Mouse (Mus musculus): ENCODE data around the gene Btg1. TPM values are rescaled to one million over a fixed set of nuclear protein-coding genes. Genes with fewer than 3 reads are reported as not detected.

Btg1 gene
- polyA plus RNA-seq, 1 experiment from 2014 or later: 46.5 TPM

DNA sequence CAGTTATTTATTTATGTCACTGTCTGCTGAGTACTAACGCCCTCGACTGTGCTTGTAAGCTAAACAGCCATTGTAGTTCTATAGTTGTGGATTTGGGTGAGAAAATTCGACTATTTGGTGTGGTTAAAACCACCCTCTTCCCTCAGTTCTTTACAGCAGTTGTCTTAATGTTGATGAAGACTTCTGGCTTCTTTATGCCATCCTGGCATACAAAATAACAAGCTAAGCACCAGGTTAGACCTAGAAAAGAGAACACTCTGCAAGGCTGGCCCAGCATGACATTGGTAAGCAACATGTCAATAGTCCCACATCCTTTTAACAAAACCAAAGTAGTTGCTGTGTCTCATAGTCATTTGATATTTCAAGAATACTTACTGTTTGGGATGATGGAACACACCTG is 14.5 kb upstream of the Btg1 start:
- 78% methylated on average over 3 of the region's 3 CpGs for WGBS
- no peak overlapping the region for H3K4me2 ChIP-seq (ENCODE audit: low read length)
- no peaks in the 10 kb centered on the region for H3K36me3 ChIP-seq (ENCODE audit: control insufficient read depth, insufficient read depth, low read length)
- H3K4me1 ChIP-seq (ENCODE audit: control insufficient read depth, insufficient read depth, low read length): no peaks in the 10 kb centered on the region
- H3K9ac ChIP-seq (ENCODE audit: low read depth, low read length): no peak overlapping the region
- no peak overlapping the region for H3K27ac ChIP-seq (ENCODE audit: low read length)
- H3K4me3 ChIP-seq (ENCODE audit: low read depth, low read length): no peak overlapping the region
- H3K27me3 ChIP-seq (ENCODE audit: control insufficient read depth, insufficient read depth, low read depth, low read length): no peaks in the 10 kb centered on the region
- no peaks in the 10 kb centered on the region for H3K9me3 ChIP-seq (replicated peaks; ENCODE audit: control insufficient read depth, low read length, poor library complexity, severe bottlenecking)
- no peak for ATAC-seq

- Histone ChIP-seq H3K9ac (ENCODE audit: low read depth, low read length) (no peak overlapping the region), H3K9me3 (replicated peaks; ENCODE audit: control insufficient read depth, low read length, poor library complexity, severe bottlenecking) (no peaks in the 10 kb centered on the region), H3K27me3 (ENCODE audit: control insufficient read depth, insufficient read depth, low read depth, low read length) (no peaks in the 10 kb centered on the region), H3K4me1 (ENCODE audit: control insufficient read depth, insufficient read depth, low read length) (no peaks in the 10 kb centered on the region), H3K27ac (ENCODE audit: low read length) (no peak overlapping the region), H3K36me3 (ENCODE audit: control insufficient read depth, insufficient read depth, low read length) (no peaks in the 10 kb centered on the region), H3K4me3 (ENCODE audit: low read depth, low read length) (no peak overlapping the region), H3K4me2 (ENCODE audit: low read length) (no peak overlapping the region)
- WGBS: 90% methylated on average over 1 of the region's 1 CpGs
- ATAC-seq: no peak
Observed at GRCm38 (mm10) chr10:96605168-96605567, 11.6 kb upstream of the Btg1 start.

DNA sequence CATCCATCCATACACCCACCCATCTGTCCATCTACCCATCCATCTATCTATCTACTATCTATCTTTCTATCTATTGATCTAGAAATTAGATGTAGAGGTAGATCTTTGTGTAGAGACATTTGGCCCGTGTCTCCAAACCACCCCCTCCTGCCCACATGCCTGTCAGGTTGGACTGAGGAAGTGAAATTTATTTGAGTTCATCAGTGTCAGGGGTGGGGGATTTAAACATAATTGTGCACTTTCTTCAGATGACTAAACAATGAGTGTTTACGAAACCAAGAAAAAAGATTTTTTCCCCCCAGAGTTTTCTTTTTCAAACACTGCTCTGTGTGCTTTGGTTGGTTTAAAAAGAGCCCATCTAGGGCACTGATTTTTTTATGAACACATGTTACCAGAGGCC is 10.9 kb upstream of the Btg1 start:
- Histone ChIP-seq H3K9ac (ENCODE audit: low read depth, low read length) (no peak overlapping the region), H3K4me2 (ENCODE audit: low read length) (no peak overlapping the region), H3K27ac (ENCODE audit: low read length) (no peak overlapping the region), H3K9me3 (replicated peaks; ENCODE audit: control insufficient read depth, low read length, poor library complexity, severe bottlenecking) (no peaks in the 10 kb centered on the region), H3K4me1 (ENCODE audit: control insufficient read depth, insufficient read depth, low read length) (no peaks in the 10 kb centered on the region), H3K27me3 (ENCODE audit: control insufficient read depth, insufficient read depth, low read depth, low read length) (no peaks in the 10 kb centered on the region), H3K36me3 (ENCODE audit: control insufficient read depth, insufficient read depth, low read length) (no peaks in the 10 kb centered on the region), H3K4me3 (ENCODE audit: low read depth, low read length) (no peak overlapping the region)
- WGBS: 84% methylated on average over 2 of the region's 2 CpGs
- ATAC-seq: no peak

GRCm38 (mm10) chr10:96607617-96608185 is 9.1 kb upstream of the Btg1 start:
- H3K36me3 ChIP-seq (ENCODE audit: control insufficient read depth, insufficient read depth, low read length): no peaks in the 10 kb centered on the region
- no peak for ATAC-seq
- H3K9me3 ChIP-seq (replicated peaks; ENCODE audit: control insufficient read depth, low read length, poor library complexity, severe bottlenecking): no peaks in the 10 kb centered on the region
- no peaks in the 10 kb centered on the region for H3K4me1 ChIP-seq (ENCODE audit: control insufficient read depth, insufficient read depth, low read length)
- 86% methylated on average over 4 of the region's 4 CpGs for WGBS
- no peak overlapping the region for H3K27ac ChIP-seq (ENCODE audit: low read length)
- no peak overlapping the region for H3K4me3 ChIP-seq (ENCODE audit: low read depth, low read length)
- no peaks in the 10 kb centered on the region for H3K27me3 ChIP-seq (ENCODE audit: control insufficient read depth, insufficient read depth, low read depth, low read length)
- H3K9ac ChIP-seq (ENCODE audit: low read depth, low read length): no peak overlapping the region
- no peak overlapping the region for H3K4me2 ChIP-seq (ENCODE audit: low read length)

DNA sequence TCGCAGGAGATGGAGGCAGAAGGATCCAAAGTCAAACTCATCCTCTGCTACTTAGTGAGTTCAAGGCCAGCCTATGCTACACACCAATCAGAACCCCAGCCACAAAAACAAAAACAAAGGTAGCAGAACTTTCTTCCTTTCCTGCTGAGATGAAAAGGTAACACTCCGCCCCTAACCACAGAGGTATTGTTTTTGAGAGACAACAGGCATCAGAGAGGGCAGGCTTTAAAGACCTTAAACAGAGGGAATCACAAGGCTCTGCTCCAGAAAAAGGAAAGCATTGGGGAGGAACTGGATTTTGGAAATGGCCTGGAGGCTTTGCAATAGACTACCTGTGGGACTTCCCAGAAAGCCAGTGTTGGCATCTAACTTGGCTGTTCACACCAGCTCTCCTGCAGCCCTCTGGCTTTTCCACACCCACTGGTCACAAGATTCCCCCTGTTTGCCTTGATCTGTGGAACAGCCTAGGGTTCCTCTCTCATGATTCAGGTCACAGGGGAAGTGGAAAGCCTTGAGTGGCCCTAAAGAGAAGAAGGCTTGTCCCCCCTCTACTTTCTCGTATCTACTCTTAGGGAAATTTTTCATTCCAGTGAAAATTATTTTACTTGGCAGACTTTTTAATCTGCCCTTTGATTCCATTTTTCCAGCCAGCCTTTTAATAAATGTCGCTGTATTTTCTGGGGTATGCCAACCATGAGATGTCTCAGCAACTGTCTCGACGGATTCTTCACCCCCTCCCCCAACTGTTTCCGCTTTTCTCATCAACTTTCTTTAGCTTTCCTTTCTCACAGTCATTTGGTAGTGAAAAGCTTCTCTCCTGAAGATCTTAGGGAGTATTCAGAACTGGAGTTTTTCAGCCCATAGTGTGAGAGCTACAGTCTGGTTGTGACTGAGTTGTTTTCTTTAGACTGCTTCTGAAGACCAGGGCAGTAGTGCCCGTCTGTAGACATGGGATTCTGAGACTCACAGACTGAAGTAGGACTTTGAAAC is 7.2 kb upstream of the Btg1 start:
- WGBS: 89% methylated on average over 8 of the region's 8 CpGs
- no peak overlapping the region for H3K4me3 ChIP-seq (ENCODE audit: low read depth, low read length)
- H3K4me1 ChIP-seq (ENCODE audit: control insufficient read depth, insufficient read depth, low read length): no peaks in the 10 kb centered on the region
- ATAC-seq: no peak
- no peaks in the 10 kb centered on the region for H3K36me3 ChIP-seq (ENCODE audit: control insufficient read depth, insufficient read depth, low read length)
- H3K9ac ChIP-seq (ENCODE audit: low read depth, low read length): no peak overlapping the region
- H3K9me3 ChIP-seq (replicated peaks; ENCODE audit: control insufficient read depth, low read length, poor library complexity, severe bottlenecking): no peaks in the 10 kb centered on the region
- H3K27ac ChIP-seq (ENCODE audit: low read length): no peak overlapping the region
- H3K4me2 ChIP-seq (ENCODE audit: low read length): no peak overlapping the region
- no peaks in the 10 kb centered on the region for H3K27me3 ChIP-seq (ENCODE audit: control insufficient read depth, insufficient read depth, low read depth, low read length)

GRCm38 (mm10) chr10:96616001-96616708 is 651 bp upstream of the Btg1 start:
- Histone ChIP-seq H3K4me2 (ENCODE audit: low read length) (peak overlapping the region; percentile 63), H3K27me3 (ENCODE audit: control insufficient read depth, insufficient read depth, low read depth, low read length) (no peaks in the 10 kb centered on the region), H3K4me1 (ENCODE audit: control insufficient read depth, insufficient read depth, low read length) (peaks cover 9% of the 10 kb centered on the region; the same call in 1 of the 2 replicates), H3K4me3 (ENCODE audit: low read depth, low read length) (peak overlapping the region; percentile 97), H3K27ac (ENCODE audit: low read length) (peak overlapping the region; percentile 97), H3K36me3 (ENCODE audit: control insufficient read depth, insufficient read depth, low read length) (no peaks in the 10 kb centered on the region), H3K9me3 (replicated peaks; ENCODE audit: control insufficient read depth, low read length, poor library complexity, severe bottlenecking) (no peaks in the 10 kb centered on the region), H3K9ac (ENCODE audit: low read depth, low read length) (peak overlapping the region; percentile 78)
- ATAC-seq: no peak
- 2% methylated on average over 23 of the region's 24 CpGs for WGBS

DNA sequence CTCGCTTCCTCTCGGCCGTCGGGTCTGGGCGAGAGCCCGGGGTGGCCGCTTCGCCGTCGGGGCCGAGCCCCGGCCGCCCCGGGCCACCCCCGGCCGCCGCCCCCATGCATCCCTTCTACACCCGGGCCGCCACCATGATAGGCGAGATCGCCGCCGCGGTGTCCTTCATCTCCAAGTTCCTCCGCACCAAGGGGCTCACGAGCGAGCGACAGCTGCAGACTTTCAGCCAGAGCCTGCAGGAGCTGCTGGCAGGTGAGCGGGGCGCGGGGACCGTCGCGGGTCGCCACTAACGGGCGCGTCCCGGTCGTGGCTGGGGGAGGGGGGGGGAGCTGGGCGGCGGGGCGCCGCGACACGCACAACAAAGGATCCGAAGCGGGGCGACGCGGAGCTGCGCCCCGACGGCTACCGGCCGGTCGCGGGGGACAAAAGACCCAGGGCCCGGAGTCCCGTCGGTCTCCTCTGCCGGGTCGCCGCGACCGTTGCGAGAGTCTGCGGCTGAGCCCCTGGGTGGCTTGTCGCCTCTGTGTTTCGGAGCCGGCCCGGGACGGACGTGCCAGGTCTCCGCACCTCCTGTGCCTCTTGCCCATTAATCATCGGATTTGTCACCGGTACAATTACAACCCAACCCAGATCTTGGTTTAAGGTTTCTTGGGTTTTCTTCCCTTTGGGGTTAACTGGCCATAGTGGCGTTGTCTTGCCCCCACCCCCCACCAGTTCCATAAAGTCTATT is 580 bp downstream of the Btg1 start:
- ATAC-seq: peak; percentile 62
- peak overlapping the region; percentile 97 for H3K27ac ChIP-seq (ENCODE audit: low read length)
- WGBS: under 1% methylated on average over 71 of the region's 78 CpGs
- peak overlapping the region; percentile 99 for H3K9ac ChIP-seq (ENCODE audit: low read depth, low read length)
- no peaks in the 10 kb centered on the region for H3K36me3 ChIP-seq (ENCODE audit: control insufficient read depth, insufficient read depth, low read length)
- H3K4me3 ChIP-seq (ENCODE audit: low read depth, low read length): peak overlapping the region; percentile 97
- peak overlapping the region; percentile 43 for H3K4me2 ChIP-seq (ENCODE audit: low read length)
- no peaks in the 10 kb centered on the region for H3K27me3 ChIP-seq (ENCODE audit: control insufficient read depth, insufficient read depth, low read depth, low read length)
- H3K9me3 ChIP-seq (replicated peaks; ENCODE audit: control insufficient read depth, low read length, poor library complexity, severe bottlenecking): no peaks in the 10 kb centered on the region
- H3K4me1 ChIP-seq (ENCODE audit: control insufficient read depth, insufficient read depth, low read length): peaks cover 18% of the 10 kb centered on the region

DNA sequence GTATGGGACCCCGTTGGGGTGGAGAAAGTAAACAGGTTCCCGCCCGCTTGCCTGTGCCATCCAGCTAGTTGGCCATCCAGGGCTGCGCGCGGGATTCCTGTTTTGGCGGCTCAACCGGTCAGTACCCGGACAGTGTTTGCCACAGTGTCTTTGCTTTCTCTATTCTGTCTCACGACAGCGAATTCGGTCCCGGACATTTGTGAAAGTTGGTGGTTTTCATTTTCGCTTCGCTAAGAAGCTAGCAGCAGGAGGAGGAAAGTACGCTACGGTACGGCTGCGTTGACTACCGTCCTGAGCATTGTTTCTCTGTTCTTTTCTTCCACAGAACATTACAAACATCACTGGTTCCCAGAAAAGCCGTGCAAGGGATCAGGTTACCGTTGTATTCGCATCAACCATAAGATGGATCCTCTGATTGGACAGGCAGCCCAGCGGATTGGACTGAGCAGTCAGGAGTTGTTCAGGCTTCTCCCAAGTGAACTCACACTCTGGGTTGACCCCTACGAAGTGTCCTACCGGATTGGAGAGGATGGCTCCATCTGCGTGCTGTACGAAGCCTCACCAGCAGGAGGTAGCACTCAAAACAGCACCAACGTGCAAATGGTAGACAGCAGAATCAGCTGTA is 1.3 kb downstream of the Btg1 start:
- Histone ChIP-seq H3K4me2 (ENCODE audit: low read length) (peak overlapping the region; percentile 43), H3K9ac (ENCODE audit: low read depth, low read length) (peak overlapping the region; percentile 99), H3K27me3 (ENCODE audit: control insufficient read depth, insufficient read depth, low read depth, low read length) (no peaks in the 10 kb centered on the region), H3K4me3 (ENCODE audit: low read depth, low read length) (peak overlapping the region; percentile 97), H3K4me1 (ENCODE audit: control insufficient read depth, insufficient read depth, low read length) (peaks cover 23% of the 10 kb centered on the region), H3K27ac (ENCODE audit: low read length) (peak overlapping the region; percentile 97), H3K9me3 (replicated peaks; ENCODE audit: control insufficient read depth, low read length, poor library complexity, severe bottlenecking) (no peaks in the 10 kb centered on the region), H3K36me3 (ENCODE audit: control insufficient read depth, insufficient read depth, low read length) (no peaks in the 10 kb centered on the region)
- peak; percentile 9; the same call in 1 of the 2 replicates for ATAC-seq
- WGBS: under 1% methylated on average over 29 of the region's 29 CpGs

Data from midbrain, embryonic 16.5 days (tissue).